In the genomic region with DNA sequence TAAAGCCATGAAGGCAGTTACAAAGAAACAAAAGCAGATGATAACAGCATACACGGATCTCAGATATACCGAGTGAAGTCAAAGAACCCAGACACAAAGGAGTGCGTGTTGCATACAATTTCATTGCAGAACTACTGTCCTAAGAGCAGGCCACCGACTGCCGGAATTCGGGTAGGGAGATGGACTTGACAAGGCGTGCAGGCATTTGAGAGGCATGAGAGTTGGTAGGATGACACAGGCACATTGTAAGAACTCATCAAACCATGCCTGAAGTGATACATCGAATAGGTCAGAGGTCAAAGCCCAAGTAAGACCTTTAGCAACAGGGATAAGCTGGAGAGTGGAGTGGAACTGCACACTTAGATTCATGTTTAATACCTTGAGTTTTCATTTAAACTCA, we compare ENCODE assay signal across 26 mouse cellular contexts. TPM values are rescaled to one million over a fixed set of nuclear protein-coding genes. Genes with fewer than 3 reads are reported as not detected.
A peak's percentile ranks its signal among the peaks of the same experiment; 100 is the strongest.
DNase-seq lines count a peak whose midpoint lies in the region; TF ChIP-seq lines count a peak whose summit lies in the region.
"Had no signal": no experiment of that assay in that cellular context is flagged by ENCODE, and none has a peak within 500 bp of the region (broad histone marks: within the 10 kb centered on the region; RNA-seq: fewer than 3 reads in every experiment).

No protein-coding gene starts in this region.

- 76% methylated on average over 8 of the region's 8 CpGs for WGBS in liver, adult 2 months

- peak; percentile 8 for DNase-seq in embryo, embryonic 10.5 days (ENCODE audit: low spot score)
- no peak for DNase-seq in embryo, embryonic 9.5 days (ENCODE audit: extremely low spot score)
- DNase-seq in liver, adult 2 months (ENCODE audit: extremely low read depth, low read depth, low spot score), result peak; percentile 41
- no peak for DNase-seq in liver
- DNase-seq in retina, embryonic 14.5 days (ENCODE audit: low spot score), result peak; percentile 38
- DNase-seq in frontal cortex, postnatal 25 days (ENCODE audit: low spot score in 2 of 2), result no peak
- DNase-seq: adrenal gland, adult 2 months; adrenal gland, postnatal 25 days; B cell, adult 2 months; cerebellum, adult 11-12 months; cerebellum, adult 8-10 months; cerebellum, postnatal 10 days; cerebellum, postnatal 36 days; gastrocnemius, adult 2 months; gastrocnemius, postnatal 14 days; heart, adult 18-20 months; heart, postnatal 36 days; kidney, adult 11 months had no signal

- peaks cover 50% of the 10 kb centered on the region for H3K79me2 ChIP-seq in liver, adult 2 months (ENCODE audit: control insufficient read depth, insufficient read depth, low read length)

- H3K27ac ChIP-seq in liver, adult 2 months (replicated peaks; ENCODE audit: insufficient read depth, low read depth, low read length), result no peak overlapping the region
- H3K27ac ChIP-seq: forebrain, embryonic 10.5 days; forebrain, embryonic 13.5 days; gastrocnemius, adult 2 months; hindbrain, embryonic 10.5 days; hindbrain, embryonic 13.5 days; intestine, embryonic 15.5 days had no signal

- no peak for TF ChIP-seq CTCF in liver, adult 2 months (IDR thresholded peaks at IDR 0.05; ENCODE audit: low read depth, low read length)

- no peak overlapping the region for H3K4me3 ChIP-seq in liver, adult 2 months (ENCODE audit: insufficient read depth, low read depth, low read length)
- H3K4me3 ChIP-seq: forebrain, embryonic 10.5 days; forebrain, embryonic 13.5 days; gastrocnemius, adult 2 months; hindbrain, embryonic 10.5 days; hindbrain, embryonic 13.5 days; intestine, embryonic 15.5 days had no signal

- H3K36me3 ChIP-seq in liver, adult 2 months (ENCODE audit: control insufficient read depth, insufficient read depth, low read length), result 0 out of 2 replicates have a peak, but pooled peaks cover 2% of the 10 kb centered on the region
- H3K36me3 ChIP-seq: hindbrain, embryonic 13.5 days; intestine, embryonic 15.5 days had no signal

- H3K4me1 ChIP-seq in liver, adult 2 months (ENCODE audit: control insufficient read depth, insufficient read depth, low read length), result peaks cover 22% of the 10 kb centered on the region

- no peak overlapping the region for H3K9ac ChIP-seq in liver, adult 2 months (ENCODE audit: low read depth, low read length)
- H3K9ac ChIP-seq: forebrain, embryonic 13.5 days; hindbrain, embryonic 13.5 days; intestine, embryonic 15.5 days had no signal

- H3K27me3 ChIP-seq in liver, adult 2 months (ENCODE audit: control insufficient read depth, insufficient read depth, low read length), result no peaks in the 10 kb centered on the region
- H3K27me3 ChIP-seq: CH12.LX; forebrain, embryonic 13.5 days; hindbrain, embryonic 13.5 days; intestine, embryonic 15.5 days had no signal

- no peak for TF ChIP-seq POLR2A in liver, adult 2 months (IDR thresholded peaks at IDR 0.05; ENCODE audit: extremely low read depth, insufficient read depth, low read length)

RNA-seq across cellular contexts. Expression of gene Ppm1b, which starts 13.4 kb away (rescaled TPM):
- 83.6 and 84.0 TPM in 2 replicates for total RNA-seq in liver, adult 2 months (2014; rRNA removed)
- polyA plus RNA-seq in liver, adult 2 months (2012; rRNA removed), result 32.6 and 44.7 TPM in 2 replicates

RNA-seq across cellular contexts. Expression of gene Slc3a1, which starts 58.3 kb away (rescaled TPM):
- 50.2 and 111 TPM in 2 replicates for total RNA-seq in liver, adult 2 months (2014; rRNA removed)
- polyA plus RNA-seq in liver, adult 2 months (2012; rRNA removed), result 16.3 and 20.0 TPM in 2 replicates
- total RNA-seq: gastrocnemius, adult 2 months; gastrocnemius, postnatal 14 days; heart, adult 18-20 months had no signal
- polyA plus RNA-seq: G1E; heart, postnatal 0 days had no signal

Comparison
In these comparisons a context has a peak if more than half of its experiments do, and no peak if none do; other contexts are left out.
1. DNase-seq: peak in embryo, embryonic 10.5 days (single experiment), liver, adult 2 months (single experiment) and retina, embryonic 14.5 days (single experiment); none in embryo, embryonic 9.5 days (single experiment), liver (single experiment) and frontal cortex, postnatal 25 days (0 of 2).